Mouse (Mus musculus): ENCODE measurements at regions not wholly inside any gene's neighbourhood (a gene's known extent, or its start where the extent isn't known, plus 50 kb on each side); places are given as distances from the start of the nearest gene placed in this dataset.

DNA sequence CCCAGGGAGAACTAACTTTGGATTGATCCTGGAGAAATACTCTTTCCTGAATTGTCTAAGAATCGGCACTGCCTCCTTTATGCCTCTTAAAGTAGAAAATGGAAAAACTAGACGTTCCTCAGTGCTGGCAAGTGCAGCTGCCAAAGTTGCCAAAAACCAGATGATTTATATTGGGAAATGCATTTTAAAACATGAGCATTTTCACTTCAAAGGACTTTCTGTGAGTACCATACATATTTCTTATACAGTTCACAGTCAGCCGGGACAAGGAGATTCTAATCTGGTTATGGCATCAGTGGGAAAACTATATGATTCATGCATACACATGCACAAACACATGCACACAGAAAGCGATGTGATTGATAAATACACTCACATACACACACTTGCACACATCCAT, 315.6 kb upstream of the Tenm3 start:
- no peak for TF ChIP-seq POLR2A (IDR thresholded peaks at IDR 0.05; ENCODE audit: extremely low read depth, insufficient read depth, low read length)
- no peak for TF ChIP-seq CTCF (IDR thresholded peaks at IDR 0.05; ENCODE audit: extremely low read depth, insufficient read depth, low read length)
